Mouse (Mus musculus) layer of hippocampus, adult 2 months (tissue): ENCODE measurements around the gene Gramd4. TPM values are rescaled to one million over a fixed set of nuclear protein-coding genes. Genes with fewer than 3 reads are reported as not detected.

Experiments
- DNase-seq, 2 experiments: peaks; one replicate each; pipeline ENCODE4 v3.0.0; 2022; ENCODE audit warnings: low spot score in 2 of 2
- H3K27ac ChIP-seq: fragments of 200-600 bp; 2 replicates; pipeline ENCODE4 v1.8.1; 2022
- H3K4me3 ChIP-seq: fragments of 200-600 bp; 2 replicates; pipeline ENCODE4 v1.8.1; 2022; ENCODE audit warnings: mild to moderate bottlenecking
- CTCF ChIP-seq: fragments of 200-600 bp; conservative IDR thresholded peaks from 2 replicates; pipeline ENCODE4 v1.8.1; 2022; ENCODE audit warnings: antibody characterized with exemption, mild to moderate bottlenecking, moderate library complexity
- total RNA-seq, 2 experiments: library from RNA; stranded (reverse); gene quantifications; 2 replicates each; pipeline ENCODE4 v1.2.3; 2021

Gramd4 gene
- total RNA-seq, 2 experiments from 2014 or later, result 24.8 to 28.7 TPM

GRCm38 (mm10) chr15:86056221-86056760 is 1.2 kb upstream of the Gramd4 start:
- no peak for DNase-seq
- no peak overlapping the region for H3K27ac ChIP-seq
- no peak overlapping the region for H3K4me3 ChIP-seq
- no peak for TF ChIP-seq CTCF

- no peak for TF ChIP-seq CTCF
- DNase-seq, result no peak
- Histone ChIP-seq H3K4me3 (peak overlapping the region; percentile 63), H3K27ac (peak overlapping the region; percentile 81)
Observed at GRCm38 (mm10) chr15:86057908-86058307, 413 bp downstream of the Gramd4 start.

GRCm38 (mm10) chr15:86058394-86058915 is 960 bp downstream of the Gramd4 start:
- peak; percentile 84 to 90 for DNase-seq
- peak overlapping the region; percentile 72 for H3K4me3 ChIP-seq
- H3K27ac ChIP-seq, result peak overlapping the region; percentile 99
- no peak for TF ChIP-seq CTCF

- H3K27ac ChIP-seq, result peak overlapping the region; percentile 99
- no peak for DNase-seq
- H3K4me3 ChIP-seq, result peak overlapping the region; percentile 72
- no peak for TF ChIP-seq CTCF
Observed at GRCm38 (mm10) chr15:86058931-86059834, 1.7 kb downstream of the Gramd4 start.

GRCm38 (mm10) chr15:86059835-86060380 is 2.4 kb downstream of the Gramd4 start:
- Histone ChIP-seq H3K27ac (no peak overlapping the region), H3K4me3 (peak overlapping the region; percentile 72)
- no peak for DNase-seq
- no peak for TF ChIP-seq CTCF

- no peak for DNase-seq
- H3K27ac ChIP-seq, result no peak overlapping the region
- peak overlapping the region; percentile 72 for H3K4me3 ChIP-seq
- TF ChIP-seq CTCF, result no peak
Observed at GRCm38 (mm10) chr15:86060581-86060980, 3.1 kb downstream of the Gramd4 start.

DNA sequence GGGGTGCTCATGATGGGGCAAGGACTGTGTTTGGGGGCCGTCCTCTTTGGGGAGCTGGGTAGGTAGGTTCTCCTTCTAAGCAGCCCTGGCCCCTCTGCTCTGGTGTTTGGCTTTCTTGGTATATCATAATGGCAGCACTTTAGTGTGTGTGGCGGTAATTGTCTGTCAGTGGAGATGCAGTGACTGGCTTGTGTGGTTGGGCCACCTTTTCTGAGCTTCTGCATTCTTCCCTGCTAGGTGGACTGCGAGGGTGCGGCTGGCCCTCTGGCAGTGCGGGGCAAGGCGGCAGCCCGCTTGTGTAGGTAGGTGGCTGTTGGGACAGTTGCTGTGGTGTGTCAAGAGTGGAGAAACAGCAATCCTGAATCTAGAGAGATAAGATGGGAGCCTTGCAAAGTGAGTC is 3.7 kb downstream of the Gramd4 start:
- Histone ChIP-seq H3K4me3 (no peak overlapping the region; the same call in 1 of the 2 replicates), H3K27ac (no peak overlapping the region)
- no peak for TF ChIP-seq CTCF
- no peak for DNase-seq

DNA sequence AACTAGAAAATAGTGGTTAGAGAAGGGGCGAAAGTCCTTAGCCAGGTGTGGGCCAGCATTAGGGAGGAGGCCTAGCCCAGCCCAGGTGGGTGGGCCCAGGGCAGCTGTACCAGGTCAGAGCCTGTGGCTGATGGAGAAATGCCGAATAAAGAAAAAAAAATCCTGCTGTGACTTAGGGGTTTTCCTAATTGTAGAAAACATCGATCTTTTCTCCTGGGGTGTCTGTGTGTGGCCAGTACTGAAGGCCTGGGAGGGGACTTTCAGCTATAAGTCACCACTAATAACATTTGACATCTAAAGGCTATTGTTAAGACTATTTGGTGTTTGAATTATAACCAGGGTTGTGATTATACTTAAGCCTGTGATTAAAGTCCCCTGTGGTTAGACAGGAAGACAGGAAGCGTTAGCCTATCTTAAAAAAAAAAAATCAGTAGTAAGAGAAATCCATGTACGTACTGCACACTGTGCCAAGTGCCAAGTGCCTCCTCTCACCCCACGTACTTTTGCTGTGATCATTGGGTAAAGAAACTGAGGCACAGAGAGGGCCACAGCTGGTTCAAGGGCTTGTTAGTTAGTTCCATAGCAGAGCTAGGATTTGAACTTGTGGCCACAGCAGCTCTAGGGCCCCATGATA is 4.5 kb downstream of the Gramd4 start:
- Histone ChIP-seq H3K4me3 (no peak overlapping the region), H3K27ac (no peak overlapping the region)
- no peak for DNase-seq
- no peak for TF ChIP-seq CTCF

GRCm38 (mm10) chr15:86064191-86064849 is 6.8 kb downstream of the Gramd4 start:
- TF ChIP-seq CTCF, result no peak
- no peak for DNase-seq
- Histone ChIP-seq H3K4me3 (no peak overlapping the region), H3K27ac (no peak overlapping the region)

DNA sequence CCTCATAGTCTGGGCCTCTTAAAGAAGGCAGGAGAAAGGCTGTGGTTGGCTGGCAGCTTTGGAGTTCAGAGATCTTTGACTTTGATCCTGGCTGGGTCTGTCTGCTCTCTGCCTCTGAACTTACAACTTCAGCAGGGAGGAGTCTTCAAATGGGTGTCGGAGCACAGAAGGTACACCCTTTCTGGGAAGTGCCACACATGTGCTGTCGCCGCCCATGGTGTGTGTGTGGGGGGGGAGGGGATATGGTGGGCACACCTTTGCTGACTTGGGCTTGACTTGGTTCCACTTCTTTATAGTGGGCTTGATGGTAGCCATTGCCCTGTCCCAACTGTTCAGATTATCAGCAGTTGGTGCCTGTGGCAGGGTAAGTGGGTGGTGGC is 7.3 kb downstream of the Gramd4 start:
- H3K4me3 ChIP-seq, result no peak overlapping the region
- H3K27ac ChIP-seq, result no peak overlapping the region
- DNase-seq, result no peak
- no peak for TF ChIP-seq CTCF

DNA sequence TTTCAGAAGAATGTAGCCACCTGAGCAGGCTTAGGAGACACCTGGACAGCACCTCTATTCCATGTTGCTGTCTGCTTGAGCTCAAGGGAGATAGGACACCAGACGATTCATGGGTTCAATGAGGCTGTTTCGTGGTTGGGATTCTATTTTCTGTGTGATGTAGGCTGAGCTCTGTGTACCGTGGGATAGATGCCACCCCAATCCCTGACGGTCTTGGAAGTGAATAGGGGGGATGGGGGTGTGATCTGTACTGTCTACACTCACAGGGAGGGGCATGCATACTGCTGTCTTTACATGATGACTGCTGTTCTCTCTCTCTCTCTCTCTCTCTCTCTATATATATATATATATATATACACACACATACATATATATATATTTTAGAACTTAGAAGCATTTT is 7.9 kb downstream of the Gramd4 start:
- no peak overlapping the region for H3K4me3 ChIP-seq
- DNase-seq, result no peak
- no peak overlapping the region for H3K27ac ChIP-seq
- TF ChIP-seq CTCF, result no peak

- no peak for TF ChIP-seq CTCF
- no peak for DNase-seq
Observed at GRCm38 (mm10) chr15:86066836-86067580, 9.5 kb downstream of the Gramd4 start.

More at GRCm38 (mm10) chr15:86066836-86067580, 9.5 kb downstream of the Gramd4 start:
- H3K4me3 ChIP-seq, result no peak overlapping the region
- no peak overlapping the region for H3K27ac ChIP-seq
